Mouse (Mus musculus) limb, embryonic 15.5 days (tissue): ENCODE measurements around the gene Zfp638. TPM values are rescaled to one million over a fixed set of nuclear protein-coding genes. Genes with fewer than 3 reads are reported as not detected.
"Not testable (repeated sequence)": the region's sequence is repeated elsewhere in the genome, so short reads cannot be mapped to it uniquely, and the experiment has no call there.

ENCODE experiments used
- ATAC-seq: fragments of 200-750 bp; cut with Nextera tagmentation; 2 replicates; pipeline ENCODE4 v1.8.0; 2017; ENCODE audit warnings: low read depth, moderate TSS enrichment; ENCODE audit not compliant: insufficient number of reproducible peaks, low FRiP score, low TSS enrichment
- H3K27ac ChIP-seq: fragments of 300-500 bp; sonication (generic); 2 replicates; pipeline ENCODE4 v1.5.1; 2015; ENCODE audit warnings: moderate library complexity, mild to moderate bottlenecking, inconsistent platforms
- H3K27me3 ChIP-seq: fragments of 300-500 bp; sonication (generic); 2 replicates; pipeline ENCODE4 v1.6.1; 2015; ENCODE audit warnings: inconsistent platforms
- H3K36me3 ChIP-seq: fragments of 300-500 bp; sonication (generic); 2 replicates; pipeline ENCODE4 v1.6.1; 2015; ENCODE audit warnings: inconsistent platforms
- H3K4me1 ChIP-seq: fragments of 300-500 bp; sonication (generic); 2 replicates; pipeline ENCODE4 v1.6.1; 2015; ENCODE audit warnings: inconsistent platforms
- H3K4me2 ChIP-seq: fragments of 300-500 bp; sonication (generic); 2 replicates; pipeline ENCODE4 v1.6.1; 2015; ENCODE audit warnings: mild to moderate bottlenecking, inconsistent platforms
- H3K4me3 ChIP-seq: fragments of 300-500 bp; sonication (generic); 2 replicates; pipeline ENCODE4 v1.5.1; 2015; ENCODE audit warnings: mild to moderate bottlenecking, inconsistent platforms
- H3K9ac ChIP-seq: fragments of 300-500 bp; sonication (generic); 2 replicates; pipeline ENCODE4 v1.6.1; 2015; ENCODE audit warnings: inconsistent platforms
- H3K9me3 ChIP-seq: fragments of 300-500 bp; sonication (generic); 2 replicates; pipeline ENCODE4 v1.6.1; 2016; ENCODE audit warnings: inconsistent platforms
- WGBS: fragments of 180-500 bp; shearing (Covaris S2); methylation state at CpG from one replicate; pipeline ENCODE4 v1.1.7; 2015; 5-methylcytosine and 5-hydroxymethylcytosine counted together
- polyA plus RNA-seq: library from polyadenylated mRNA; unstranded; fragments of >200 nt; fragmentation: Nextera tagmentation; extraction: Ambion mirVana; gene quantifications from 2 replicates; pipeline ENCODE4 v1.2.1, GENCODE M21; 2015

Gene Zfp638
- polyA plus RNA-seq, 1 experiment from 2014 or later: 59.3 TPM

DNA sequence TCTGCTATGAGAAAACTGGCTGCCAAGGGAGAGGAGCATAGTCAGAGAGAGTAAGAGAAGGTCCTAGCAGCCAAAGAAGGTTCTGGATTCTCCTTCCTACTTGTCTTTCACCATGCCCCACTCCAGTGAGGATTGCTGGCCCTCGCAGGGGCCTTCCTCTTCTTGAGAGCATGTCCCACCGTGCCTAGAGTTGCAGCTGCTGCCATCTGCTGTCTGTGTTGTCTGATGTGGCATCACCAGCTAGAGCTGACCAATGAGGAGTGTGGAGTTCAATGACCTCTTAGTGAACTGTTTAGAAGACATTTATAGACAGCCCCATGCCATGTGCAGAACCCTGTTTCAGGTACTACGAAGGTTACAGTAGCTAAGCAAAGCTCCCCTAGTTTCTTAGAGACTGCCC, 150.5 kb downstream of the Zfp638 start:
- no peaks in the 10 kb centered on the region for H3K36me3 ChIP-seq
- 57% methylated on average over 3 of the region's 3 CpGs for WGBS
- H3K27me3 ChIP-seq: peaks cover 21% of the 10 kb centered on the region
- ATAC-seq: no peak
- H3K27ac ChIP-seq: no peak overlapping the region
- peaks cover 12% of the 10 kb centered on the region for H3K4me1 ChIP-seq
- H3K4me3 ChIP-seq: no peak overlapping the region
- H3K9me3 ChIP-seq: no peaks in the 10 kb centered on the region
- H3K9ac ChIP-seq: no peak overlapping the region
- H3K4me2 ChIP-seq: no peak overlapping the region

DNA sequence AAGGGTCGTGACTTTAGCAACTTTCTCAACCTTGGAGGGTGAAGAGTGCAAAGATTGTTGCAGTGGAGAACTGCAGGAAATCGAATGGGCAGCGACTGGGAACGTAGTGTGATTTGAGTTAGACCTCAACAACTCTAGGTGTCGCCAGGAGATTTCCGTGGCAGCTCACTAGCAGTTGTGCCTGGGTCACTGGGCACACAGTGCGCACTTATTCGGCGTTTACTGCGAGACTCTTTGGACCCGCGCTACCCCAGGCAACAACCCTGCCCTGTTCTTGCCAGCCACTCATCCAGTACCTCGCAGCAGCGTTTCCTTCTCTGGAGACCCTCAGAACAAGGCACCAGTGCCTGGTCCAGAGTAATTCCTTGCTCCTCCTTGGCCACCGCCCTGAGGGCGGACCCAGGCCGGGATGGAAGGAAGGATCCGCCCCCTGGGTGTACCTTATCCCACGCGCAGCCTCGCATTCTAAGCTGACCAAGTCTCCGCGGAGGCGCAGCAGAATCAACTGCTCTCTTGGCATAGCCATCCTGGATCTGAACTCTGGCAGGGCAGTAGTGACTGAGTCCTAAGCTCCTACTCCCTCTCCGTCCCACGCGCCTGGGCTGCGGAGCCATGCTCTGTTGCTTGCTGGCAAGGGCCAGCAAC, 152.1 kb downstream of the Zfp638 start:
- peak; percentile 53; the same call in 1 of the 2 replicates for ATAC-seq
- Histone ChIP-seq H3K27me3 (peaks cover 21% of the 10 kb centered on the region), H3K27ac (0 out of 2 replicates have a peak overlapping the region, but pooled peaks have one; percentile 24), H3K9me3 (no peaks in the 10 kb centered on the region), H3K9ac (0 out of 2 replicates have a peak overlapping the region, but pooled peaks have one; percentile 7), H3K4me1 (peaks cover 12% of the 10 kb centered on the region), H3K36me3 (no peaks in the 10 kb centered on the region), H3K4me2 (peak overlapping the region; percentile 75), H3K4me3 (peak overlapping the region; percentile 41)
- 2% methylated on average over 28 of the region's 28 CpGs for WGBS

DNA sequence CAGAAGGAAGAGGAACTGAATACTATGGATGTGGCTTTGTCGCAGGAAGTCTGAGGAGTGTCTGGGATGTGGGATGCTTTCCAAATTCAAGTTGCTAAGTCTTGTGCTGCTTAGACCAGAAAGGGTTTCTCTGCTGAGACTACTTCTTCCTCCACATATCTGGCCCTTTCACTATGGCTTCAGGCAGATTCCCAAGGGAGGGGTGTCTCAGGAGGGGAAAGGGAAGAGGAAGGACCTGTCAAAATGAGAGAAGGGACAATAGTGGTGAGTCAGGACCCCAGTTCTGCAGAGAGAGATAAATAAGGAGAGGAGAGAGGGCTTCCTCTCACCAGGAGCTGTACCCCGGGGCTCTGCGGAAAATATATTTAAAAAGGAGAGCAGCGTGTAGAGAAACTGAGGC, 153.1 kb downstream of the Zfp638 start:
- no peak overlapping the region for H3K9ac ChIP-seq
- no peaks in the 10 kb centered on the region for H3K9me3 ChIP-seq
- H3K27ac ChIP-seq: no peak overlapping the region
- peaks cover 12% of the 10 kb centered on the region for H3K4me1 ChIP-seq
- peaks cover 21% of the 10 kb centered on the region for H3K27me3 ChIP-seq
- 82% methylated on average over 4 of the region's 4 CpGs for WGBS
- H3K4me2 ChIP-seq: 0 out of 2 replicates have a peak overlapping the region, but pooled peaks have one; percentile 7
- ATAC-seq: no peak
- H3K36me3 ChIP-seq: no peaks in the 10 kb centered on the region
- peak overlapping the region; percentile 41 for H3K4me3 ChIP-seq

DNA sequence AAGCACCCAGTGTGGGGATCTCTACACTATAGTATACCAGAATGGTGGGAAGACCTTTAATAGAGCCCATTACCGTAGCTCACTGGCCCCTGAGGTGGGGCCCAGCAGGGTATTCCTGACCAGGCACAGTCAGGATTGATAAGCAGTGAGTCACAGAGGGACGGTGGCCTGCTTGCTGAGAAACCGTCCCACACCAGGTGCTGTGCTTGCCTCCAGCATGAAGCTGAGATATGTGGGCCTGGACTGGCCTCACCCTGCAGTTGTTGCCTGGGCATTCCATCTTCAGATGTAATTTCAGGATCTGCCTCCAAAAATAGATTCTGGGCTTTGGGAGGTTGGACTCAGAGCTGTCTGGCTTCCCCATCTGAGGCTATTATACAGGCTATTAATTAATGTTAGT, 155.1 kb downstream of the Zfp638 start:
- peaks cover 21% of the 10 kb centered on the region for H3K27me3 ChIP-seq
- peak; percentile 35; the same call in 1 of the 2 replicates for ATAC-seq
- H3K9me3 ChIP-seq: no peaks in the 10 kb centered on the region
- no peak overlapping the region for H3K4me3 ChIP-seq
- 67% methylated on average over 3 of the region's 3 CpGs for WGBS
- H3K36me3 ChIP-seq: no peaks in the 10 kb centered on the region
- H3K4me1 ChIP-seq: peaks cover 12% of the 10 kb centered on the region
- no peak overlapping the region for H3K27ac ChIP-seq
- H3K4me2 ChIP-seq: no peak overlapping the region
- no peak overlapping the region for H3K9ac ChIP-seq

DNA sequence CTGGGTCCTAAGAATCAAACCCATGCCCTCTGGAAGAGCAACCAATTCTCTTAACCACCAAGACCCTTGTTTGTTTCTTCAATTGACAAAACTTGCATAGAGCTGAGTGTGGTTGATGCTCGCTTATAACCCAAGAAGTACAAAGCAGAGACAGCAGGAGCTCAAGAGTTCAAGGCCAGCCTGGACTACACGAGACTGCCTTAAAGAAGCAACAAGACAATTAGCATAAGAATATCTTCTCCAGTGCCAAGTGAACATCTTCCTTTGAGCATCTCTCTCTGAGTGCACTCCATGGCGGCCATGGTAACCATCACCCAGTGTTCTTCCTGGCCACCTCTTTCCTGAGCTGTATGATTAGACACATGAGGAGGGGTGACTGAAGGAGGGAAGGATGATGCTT, 158.7 kb downstream of the Zfp638 start:
- WGBS: 78% methylated on average over 3 of the region's 3 CpGs
- H3K9ac ChIP-seq: no peak overlapping the region
- H3K27me3 ChIP-seq: 0 out of 2 replicates have a peak, but pooled peaks cover 4% of the 10 kb centered on the region
- no peak overlapping the region for H3K27ac ChIP-seq
- no peaks in the 10 kb centered on the region for H3K4me1 ChIP-seq
- no peak for ATAC-seq
- H3K4me2 ChIP-seq: no peak overlapping the region
- no peaks in the 10 kb centered on the region for H3K36me3 ChIP-seq
- H3K4me3 ChIP-seq: no peak overlapping the region
- H3K9me3 ChIP-seq: no peaks in the 10 kb centered on the region

DNA sequence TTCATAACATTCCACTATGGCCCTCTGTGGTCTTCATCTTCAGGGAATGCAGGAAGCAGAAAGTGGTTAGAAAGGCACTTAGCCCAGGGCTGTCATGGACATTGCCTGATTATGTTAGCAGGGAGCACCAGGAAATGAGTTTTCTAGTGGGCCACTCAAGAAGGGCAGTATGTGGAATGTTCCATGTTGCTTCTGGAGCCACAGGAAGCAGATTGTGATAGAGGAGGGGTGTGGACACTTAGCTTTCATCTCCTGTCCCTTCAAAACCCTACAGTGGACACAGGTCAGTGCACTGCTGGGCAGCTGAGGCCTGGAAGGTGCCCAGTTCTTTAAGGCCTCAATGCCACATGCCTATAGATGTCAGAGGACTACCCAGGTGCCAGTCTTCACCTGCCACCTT, 161.9 kb downstream of the Zfp638 start:
- H3K27me3 ChIP-seq: no peaks in the 10 kb centered on the region
- ATAC-seq: no peak
- no peak overlapping the region for H3K4me3 ChIP-seq
- no peak overlapping the region for H3K4me2 ChIP-seq
- H3K9ac ChIP-seq: no peak overlapping the region
- H3K4me1 ChIP-seq: no peaks in the 10 kb centered on the region
- H3K9me3 ChIP-seq: no peaks in the 10 kb centered on the region
- H3K27ac ChIP-seq: no peak overlapping the region
- H3K36me3 ChIP-seq: no peaks in the 10 kb centered on the region

DNA sequence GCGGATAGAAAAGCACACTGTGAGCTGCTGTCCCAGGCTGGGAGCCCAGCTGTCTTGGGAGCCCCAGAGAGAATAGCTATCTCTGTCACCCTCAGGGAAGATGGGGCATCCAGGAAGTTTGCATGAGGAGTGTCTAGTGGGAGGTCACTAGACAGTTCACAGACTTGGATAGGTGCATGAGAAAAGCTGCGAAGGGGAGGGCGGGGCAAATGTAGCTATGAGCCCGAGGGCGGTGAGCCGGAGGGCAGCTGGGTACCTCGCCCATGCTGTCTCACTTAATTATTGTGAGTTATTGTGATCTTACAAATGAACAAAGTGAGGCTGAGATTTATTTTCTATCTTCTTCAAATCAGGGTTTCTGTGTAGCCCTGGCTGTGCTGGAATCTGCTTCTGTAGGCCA, 162.9 kb downstream of the Zfp638 start:
- Histone ChIP-seq H3K27me3 (no peaks in the 10 kb centered on the region), H3K4me2 (no peak overlapping the region), H3K9me3 (no peaks in the 10 kb centered on the region), H3K4me3 (no peak overlapping the region), H3K4me1 (no peaks in the 10 kb centered on the region), H3K27ac (no peak overlapping the region), H3K36me3 (no peaks in the 10 kb centered on the region), H3K9ac (no peak overlapping the region)
- 83% methylated on average over 7 of the region's 7 CpGs for WGBS
- ATAC-seq: no peak

DNA sequence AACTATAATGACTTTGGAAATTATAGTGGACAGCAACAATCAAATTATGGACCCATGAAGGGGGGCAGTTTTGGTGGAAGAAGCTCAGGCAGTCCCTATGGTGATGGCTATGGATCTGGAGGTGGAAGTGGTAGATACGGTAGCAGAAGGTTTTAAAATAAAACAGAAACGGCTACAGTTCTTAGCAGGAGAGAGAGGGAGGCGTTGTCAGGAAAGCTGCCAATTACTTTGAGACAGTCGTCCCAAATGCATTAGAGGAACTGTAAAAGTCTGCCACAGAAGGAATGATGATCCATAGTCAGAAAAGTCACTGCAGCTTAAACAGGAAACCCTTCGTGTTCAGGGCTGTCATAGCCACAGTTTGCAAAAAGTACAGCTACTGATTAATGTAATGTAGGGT, 165.6 kb downstream of the Zfp638 start:
- H3K27me3 ChIP-seq, ATAC-seq, H3K9ac ChIP-seq, H3K27ac ChIP-seq, H3K4me1 ChIP-seq, H3K4me2 ChIP-seq, H3K4me3 ChIP-seq, H3K36me3 ChIP-seq, H3K9me3 ChIP-seq: not testable (repeated sequence)
- 44% methylated on average over 5 of the region's 5 CpGs for WGBS

Other genes starting within 250 kb of the Zfp638 start
- not detected in 2 replicates for gene Clec4f, start 210.9 kb upstream of the Zfp638 start, polyA plus RNA-seq
- gene Cd207, start 189.3 kb upstream of the Zfp638 start, polyA plus RNA-seq: not detected in 2 replicates
- 1.2 and 1.3 TPM in 2 replicates for gene Vax2, start 155.8 kb upstream of the Zfp638 start, polyA plus RNA-seq
- gene Atp6v1b1, start 124.1 kb upstream of the Zfp638 start, polyA plus RNA-seq: not detected in 2 replicates
- gene Ankrd53, start 104.5 kb upstream of the Zfp638 start, polyA plus RNA-seq: 0.10 and 0.12 TPM in 2 replicates
- 89.0 and 90.3 TPM in 2 replicates for gene Tex261, start 91.3 kb upstream of the Zfp638 start, polyA plus RNA-seq
- gene Nagk, start 72.1 kb upstream of the Zfp638 start, polyA plus RNA-seq: 72.1 and 73.1 TPM in 2 replicates
- gene Paip2b, start 35.4 kb upstream of the Zfp638 start, polyA plus RNA-seq: 17.6 and 27.9 TPM in 2 replicates
- 11.0 and 13.4 TPM in 2 replicates for gene Dysf, start 141.5 kb downstream of the Zfp638 start, polyA plus RNA-seq